In the genomic region with DNA sequence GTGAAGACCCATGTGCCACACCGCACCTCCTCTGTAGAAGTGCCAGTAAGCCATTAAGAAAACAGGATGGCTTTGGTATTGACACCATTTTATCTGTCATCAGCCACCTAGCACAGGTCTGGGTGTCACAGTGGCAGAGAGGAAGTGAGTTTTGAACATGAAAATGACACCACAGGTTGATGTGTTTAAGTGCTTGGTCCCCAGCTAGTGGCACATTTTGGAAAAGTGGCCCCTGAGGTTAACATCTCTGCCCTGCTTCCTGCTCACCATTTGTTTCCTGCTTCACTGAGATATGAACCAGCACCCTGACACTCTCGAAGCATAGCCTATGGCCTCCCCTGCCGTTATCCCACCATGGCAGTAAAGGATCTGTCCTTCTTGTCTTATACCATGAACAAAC, we compare ENCODE assay signal across 14 mouse cellular contexts.
"Had no signal": no experiment of that assay in that cellular context is flagged by ENCODE, and none has a peak within 500 bp of the region (broad histone marks: within the 10 kb centered on the region; RNA-seq: fewer than 3 reads in every experiment).

No protein-coding gene starts in this region.

- H3K9ac ChIP-seq: limb, embryonic 12.5 days; liver, embryonic 14.5 days; neural tube, embryonic 13.5 days had no signal

- H3K4me3 ChIP-seq: layer of hippocampus, adult 2 months; limb, embryonic 12.5 days; neural tube, embryonic 13.5 days had no signal

- H3K4me2 ChIP-seq: limb, embryonic 12.5 days; neural tube, embryonic 13.5 days had no signal

- H3K27me3 ChIP-seq: limb, embryonic 12.5 days; neural tube, embryonic 13.5 days had no signal

- H3K4me1 ChIP-seq: limb, embryonic 12.5 days; neural tube, embryonic 13.5 days had no signal

- H3K27ac ChIP-seq: kidney, postnatal 0 days; layer of hippocampus, adult 2 months; limb, embryonic 12.5 days; liver, embryonic 14.5 days; neural tube, embryonic 13.5 days had no signal

- H3K36me3 ChIP-seq: limb, embryonic 12.5 days; neural tube, embryonic 13.5 days had no signal

- ATAC-seq: intestine, postnatal 0 days had no signal

- H3K9me3 ChIP-seq: limb, embryonic 12.5 days; neural tube, embryonic 13.5 days had no signal

- DNase-seq: kidney, adult 9 months; kidney, postnatal 36 days; liver; lung, adult 18-20 months; midbrain, embryonic 14.5 days; right cerebral cortex, adult 18-20 months; right cerebral cortex, postnatal 25 days; thymus, postnatal 25 days had no signal
